Mouse (Mus musculus): Measurements from ENCODE around the gene Hcrtr1. TPM values are rescaled to one million over a fixed set of nuclear protein-coding genes. Genes with fewer than 3 reads are reported as not detected.

The Hcrtr1 gene
- polyA plus RNA-seq, 1 experiment, result 0.66 TPM

- no peak overlapping the region for H3K4me3 ChIP-seq (replicated peaks; ENCODE audit: extremely low read depth, low read depth, low read length)
- peaks cover 39% of the 10 kb centered on the region for H3K4me1 ChIP-seq (ENCODE audit: control insufficient read depth, insufficient read depth, low read length)
- DNase-seq, result peak; percentile 55
- WGBS, result 19% methylated on average over 4 of the region's 4 CpGs
- TF ChIP-seq CTCF (IDR thresholded peaks at IDR 0.05; ENCODE audit: insufficient read depth, low read length) (no peak), POLR2A (IDR thresholded peaks at IDR 0.05; ENCODE audit: borderline replicate concordance, extremely low read depth, low read depth, low read length) (no peak)
Observed at GRCm38 (mm10) chr4:130177087-130177486, 37.9 kb upstream of the Hcrtr1 start.

DNA sequence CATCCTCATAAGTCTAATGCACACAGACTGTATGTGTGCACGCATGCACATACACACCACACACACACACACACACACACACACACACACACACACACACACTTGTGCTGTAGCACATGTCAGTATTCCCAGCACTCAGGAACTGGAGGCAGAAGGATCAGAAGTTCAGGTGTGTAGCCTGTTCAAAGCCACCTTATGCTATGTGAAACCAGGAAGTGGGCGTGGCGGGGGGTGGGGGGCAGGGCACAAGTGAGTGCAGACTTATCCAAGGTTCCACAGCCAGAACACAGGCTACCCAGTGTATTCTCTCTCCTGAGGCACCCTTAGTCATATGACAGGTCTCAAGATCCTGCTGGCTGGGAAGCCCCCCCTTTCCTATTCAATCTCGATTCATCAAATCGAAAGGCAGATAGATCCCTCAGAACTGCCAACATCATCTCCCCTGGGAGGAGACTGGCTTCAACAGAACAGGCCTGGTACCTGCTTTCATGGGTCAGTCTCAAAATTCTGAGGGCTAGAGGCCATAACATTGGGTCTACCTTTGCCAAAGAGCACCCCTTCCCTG, 37.1 kb upstream of the Hcrtr1 start:
- TF ChIP-seq CTCF (IDR thresholded peaks at IDR 0.05; ENCODE audit: insufficient read depth, low read length) (no peak), POLR2A (IDR thresholded peaks at IDR 0.05; ENCODE audit: borderline replicate concordance, extremely low read depth, low read depth, low read length) (no peak)
- H3K4me1 ChIP-seq (ENCODE audit: control insufficient read depth, insufficient read depth, low read length), result peaks cover 45% of the 10 kb centered on the region
- no peak for DNase-seq

DNA sequence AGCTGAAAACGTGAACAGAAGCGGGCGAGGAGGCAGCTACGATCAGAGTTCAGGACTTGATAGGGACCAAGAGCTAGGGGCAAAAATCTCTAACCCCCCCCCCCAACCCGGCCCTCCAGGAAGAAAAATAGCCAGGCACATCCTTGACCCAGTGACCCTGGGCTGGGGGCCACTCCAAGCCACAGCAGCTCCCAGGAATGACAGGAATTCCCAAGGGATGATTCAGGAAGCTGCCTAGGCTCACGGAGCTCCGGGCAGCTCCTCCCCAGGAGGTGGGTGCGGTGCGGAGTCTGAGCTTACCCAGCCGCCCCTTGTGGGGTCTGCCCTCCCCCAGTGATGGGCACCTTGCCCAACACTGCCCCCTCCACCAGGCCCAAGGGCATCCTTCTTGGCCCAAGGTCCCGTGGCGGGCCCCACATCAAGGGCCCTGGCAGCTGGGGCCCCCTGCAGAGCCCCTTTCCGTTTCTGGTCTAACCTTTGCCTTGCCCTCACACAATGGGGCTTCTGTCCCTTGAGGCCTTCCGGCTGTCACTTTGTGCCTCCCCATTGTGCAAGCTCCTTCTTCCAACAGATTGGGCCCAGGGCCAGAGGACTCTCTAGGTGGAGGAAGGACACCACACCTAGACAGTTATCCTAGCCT, 36.0 kb upstream of the Hcrtr1 start, which contains the start of gene Tinagl1:
Gene Tinagl1 (minus strand): TSS at position 51 of the 640 bp plus-strand sequence.
- peak; percentile 50 for DNase-seq
- Histone ChIP-seq H3K4me3 (replicated peaks; ENCODE audit: extremely low read depth, low read depth, low read length) (peak within 1 kb of the TSS; percentile 64), H3K4me1 (ENCODE audit: control insufficient read depth, insufficient read depth, low read length) (peaks cover 45% of the 10 kb centered on the region)
- WGBS, result 5% methylated on average over 14 of the region's 14 CpGs
- TF ChIP-seq CTCF (IDR thresholded peaks at IDR 0.05; ENCODE audit: insufficient read depth, low read length) (no peak), POLR2A (IDR thresholded peaks at IDR 0.05; ENCODE audit: borderline replicate concordance, extremely low read depth, low read depth, low read length) (no peak)

More for the DNA sequence above, 37.1 kb upstream of the Hcrtr1 start:
- no peak overlapping the region for H3K4me3 ChIP-seq (replicated peaks; ENCODE audit: extremely low read depth, low read depth, low read length)
- 45% methylated on average over 5 of the region's 5 CpGs for WGBS

DNA sequence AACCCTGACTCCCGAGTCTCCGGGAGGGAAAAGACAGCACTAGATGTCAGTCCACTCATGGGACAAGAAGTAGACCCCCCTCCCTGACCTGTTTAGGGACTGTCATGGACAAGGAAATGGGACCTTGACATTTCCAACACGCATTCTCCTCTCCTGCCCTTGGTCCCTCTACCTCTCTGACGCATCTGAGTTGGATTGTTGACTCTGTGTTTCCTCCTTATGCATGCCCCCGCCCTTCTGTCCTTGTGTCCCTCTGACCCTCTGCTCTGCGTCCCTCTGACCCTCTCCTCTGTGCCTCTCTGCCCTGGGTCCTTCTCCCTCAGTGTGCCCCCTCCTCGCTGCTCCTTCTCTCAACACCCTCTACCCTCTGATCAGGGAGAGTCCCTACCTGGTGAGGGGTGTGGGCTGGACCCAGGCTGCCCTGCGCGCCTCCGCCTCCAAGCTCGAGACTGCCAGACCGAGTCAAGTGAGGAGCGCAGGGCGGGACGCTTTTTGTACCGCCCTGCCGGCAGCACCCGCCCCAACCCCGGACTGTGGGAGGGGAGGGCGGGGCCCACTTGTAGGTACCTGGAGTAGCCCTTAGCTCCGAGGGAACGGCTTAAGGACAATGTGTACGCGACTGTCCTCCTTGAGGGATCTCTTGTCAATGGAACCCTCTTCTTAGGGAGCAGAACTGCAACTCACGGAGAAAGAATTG, 35.3 kb upstream of the Hcrtr1 start:
- H3K4me1 ChIP-seq (ENCODE audit: control insufficient read depth, insufficient read depth, low read length), result peaks cover 45% of the 10 kb centered on the region
- peak; percentile 87 for DNase-seq
- 3% methylated on average over 25 of the region's 25 CpGs for WGBS

DNA sequence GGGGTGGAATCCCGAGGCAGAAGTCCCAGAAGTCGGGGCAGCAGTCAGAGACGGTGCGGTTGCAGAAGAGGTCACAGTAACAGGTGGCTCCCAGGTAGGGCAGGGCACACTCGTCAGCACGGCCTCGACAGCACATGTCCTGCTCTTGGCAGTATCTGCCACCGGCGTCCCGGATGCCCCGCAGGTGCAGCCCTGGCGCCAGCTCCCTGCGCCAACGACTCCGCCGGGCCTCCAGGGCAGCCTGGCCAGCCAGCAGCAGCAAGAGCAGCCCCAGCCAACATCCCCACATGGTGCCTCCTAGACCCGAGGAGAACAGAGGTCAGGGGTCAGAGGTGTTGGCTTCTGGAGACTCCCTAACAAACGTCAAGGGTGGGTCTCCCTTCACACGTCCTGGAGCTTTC, 34.8 kb upstream of the Hcrtr1 start:
- WGBS, result 45% methylated on average over 19 of the region's 19 CpGs
- TF ChIP-seq CTCF (IDR thresholded peaks at IDR 0.05; ENCODE audit: insufficient read depth, low read length) (no peak), POLR2A (IDR thresholded peaks at IDR 0.05; ENCODE audit: borderline replicate concordance, extremely low read depth, low read depth, low read length) (0 out of 2 replicates have a peak, but pooled peaks have one; percentile 6)
- peaks cover 48% of the 10 kb centered on the region for H3K4me1 ChIP-seq (ENCODE audit: control insufficient read depth, insufficient read depth, low read length)
- peak; percentile 54 for DNase-seq
- H3K4me3 ChIP-seq (replicated peaks; ENCODE audit: extremely low read depth, low read depth, low read length), result peak overlapping the region; percentile 64

More for the DNA sequence above, 35.3 kb upstream of the Hcrtr1 start:
- no peak for TF ChIP-seq CTCF (IDR thresholded peaks at IDR 0.05; ENCODE audit: insufficient read depth, low read length)
- peak; percentile 72 for TF ChIP-seq POLR2A (IDR thresholded peaks at IDR 0.05; ENCODE audit: borderline replicate concordance, extremely low read depth, low read depth, low read length)
- H3K4me3 ChIP-seq (replicated peaks; ENCODE audit: extremely low read depth, low read depth, low read length), result peak overlapping the region; percentile 64

GRCm38 (mm10) chr4:130173060-130173822, 34.1 kb upstream of the Hcrtr1 start:
- DNase-seq, result no peak
- WGBS, result 51% methylated on average over 11 of the region's 11 CpGs
- H3K4me3 ChIP-seq (replicated peaks; ENCODE audit: extremely low read depth, low read depth, low read length), result peak overlapping the region; percentile 64
- no peak for TF ChIP-seq CTCF (IDR thresholded peaks at IDR 0.05; ENCODE audit: insufficient read depth, low read length)
- TF ChIP-seq POLR2A (IDR thresholded peaks at IDR 0.05; ENCODE audit: borderline replicate concordance, extremely low read depth, low read depth, low read length), result no peak
- H3K4me1 ChIP-seq (ENCODE audit: control insufficient read depth, insufficient read depth, low read length), result peaks cover 53% of the 10 kb centered on the region

DNA sequence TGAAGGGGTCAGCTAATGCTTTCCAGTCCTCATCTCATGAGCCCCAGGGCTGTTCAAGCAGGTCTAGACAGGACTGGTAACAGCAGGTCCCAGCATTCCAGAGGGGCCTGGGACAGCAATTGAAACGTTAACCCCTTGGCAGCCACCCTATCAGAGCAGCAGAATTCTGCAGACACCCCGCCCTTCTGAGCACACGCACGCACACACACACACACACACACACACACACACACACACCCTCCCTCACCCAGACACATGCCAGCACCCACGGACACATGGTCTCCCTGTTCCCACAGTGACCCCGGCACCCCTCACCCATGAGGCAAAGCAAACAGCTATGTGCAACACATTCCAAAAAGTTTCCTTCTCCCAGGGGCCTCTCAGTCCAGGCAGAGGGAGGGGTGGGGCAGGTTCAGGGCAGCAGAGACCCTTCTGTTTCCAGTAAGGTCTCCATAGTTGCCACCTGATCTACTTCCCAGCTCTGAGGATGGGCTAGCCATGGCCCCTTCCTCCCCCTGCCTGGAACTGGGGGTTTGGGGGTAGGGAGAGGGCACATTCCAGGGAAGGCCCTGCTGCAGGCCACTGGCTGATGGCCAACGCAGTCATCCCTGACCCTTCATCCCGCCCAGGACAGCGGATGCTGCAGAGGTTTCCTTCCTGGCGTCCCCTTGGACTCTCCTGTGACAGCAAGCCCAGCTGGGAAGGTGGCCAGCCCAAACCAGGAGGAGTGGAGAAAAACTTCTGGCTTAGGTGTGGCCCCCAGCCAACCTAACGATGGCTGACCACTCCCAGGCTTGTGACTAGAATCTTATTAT, 33.0 kb upstream of the Hcrtr1 start:
- DNase-seq, result peak; percentile 56
- TF ChIP-seq CTCF (IDR thresholded peaks at IDR 0.05; ENCODE audit: insufficient read depth, low read length), result no peak
- no peak for TF ChIP-seq POLR2A (IDR thresholded peaks at IDR 0.05; ENCODE audit: borderline replicate concordance, extremely low read depth, low read depth, low read length)
- 25% methylated on average over 11 of the region's 11 CpGs for WGBS
- H3K4me1 ChIP-seq (ENCODE audit: control insufficient read depth, insufficient read depth, low read length), result peaks cover 54% of the 10 kb centered on the region
- H3K4me3 ChIP-seq (replicated peaks; ENCODE audit: extremely low read depth, low read depth, low read length), result peak overlapping the region; percentile 38

GRCm38 (mm10) chr4:130170362-130170761, 31.2 kb upstream of the Hcrtr1 start:
- Histone ChIP-seq H3K4me3 (replicated peaks; ENCODE audit: extremely low read depth, low read depth, low read length) (no peak overlapping the region), H3K4me1 (ENCODE audit: control insufficient read depth, insufficient read depth, low read length) (peaks cover 46% of the 10 kb centered on the region)
- WGBS, result 42% methylated on average over 4 of the region's 4 CpGs
- no peak for TF ChIP-seq CTCF (IDR thresholded peaks at IDR 0.05; ENCODE audit: insufficient read depth, low read length)
- TF ChIP-seq POLR2A (IDR thresholded peaks at IDR 0.05; ENCODE audit: borderline replicate concordance, extremely low read depth, low read depth, low read length), result no peak
- no peak for DNase-seq

Data from lung, adult 2 months (tissue).